Mouse (Mus musculus) midbrain, embryonic 14.5 days (tissue): ENCODE measurements around the gene Pawr. TPM values are rescaled to one million over a fixed set of nuclear protein-coding genes. Genes with fewer than 3 reads are reported as not detected.
A peak's percentile ranks its signal among the peaks of the same experiment; 100 is the strongest.
"Not testable (repeated sequence)": the region's sequence is repeated elsewhere in the genome, so short reads cannot be mapped to it uniquely, and the experiment has no call there.

ENCODE experiments used
- ATAC-seq: fragments of 200-750 bp; cut with Nextera tagmentation; 2 replicates; pipeline ENCODE4 v1.8.0; 2017; ENCODE audit warnings: moderate number of reproducible peaks, moderate library complexity; ENCODE audit not compliant: low FRiP score, low TSS enrichment
- DNase-seq: peaks from one replicate; pipeline ENCODE4 v3.0.0-alpha.2; 2015
- H3K27ac ChIP-seq: fragments of 300-500 bp; sonication (generic); replicated peaks from 2 replicates; pipeline ENCODE4 v1.5.1; 2014; ENCODE audit warnings: mild to moderate bottlenecking, low read depth, low read length, moderate library complexity
- H3K27me3 ChIP-seq: fragments of 300-500 bp; sonication (generic); 2 replicates; pipeline ENCODE4 v1.6.1; 2014; ENCODE audit warnings: low read length, control low read depth, mixed read lengths; ENCODE audit not compliant: control insufficient read depth, insufficient read depth
- H3K36me3 ChIP-seq: fragments of 300-500 bp; sonication (generic); 2 replicates; pipeline ENCODE4 v1.6.1; 2014; ENCODE audit warnings: low read length, control low read depth; ENCODE audit not compliant: control insufficient read depth, insufficient read depth
- H3K4me1 ChIP-seq: fragments of 300-500 bp; sonication (generic); 2 replicates; pipeline ENCODE4 v1.6.1; 2014; ENCODE audit warnings: mild to moderate bottlenecking, antibody characterized with exemption, low read length, control low read depth; ENCODE audit not compliant: control insufficient read depth, insufficient read depth
- H3K4me2 ChIP-seq: fragments of 300-500 bp; sonication (generic); 2 replicates; pipeline ENCODE4 v1.6.1; 2014; ENCODE audit warnings: mild to moderate bottlenecking, low read length, moderate library complexity
- H3K4me3 ChIP-seq: fragments of 300-500 bp; sonication (generic); replicated peaks from 2 replicates; pipeline ENCODE4 v1.5.1; 2014; ENCODE audit warnings: low read depth, low read length
- H3K9ac ChIP-seq: fragments of 300-500 bp; sonication (generic); replicated peaks from 2 replicates; pipeline ENCODE4 v1.6.1; 2014; ENCODE audit warnings: mild to moderate bottlenecking, low read length, moderate library complexity
- H3K9me3 ChIP-seq: fragments of 300-500 bp; sonication (generic); 2 replicates; pipeline ENCODE4 v1.6.1; 2016; ENCODE audit warnings: low read length, control low read depth, mixed read lengths; ENCODE audit not compliant: control insufficient read depth
- WGBS: fragments of 180-500 bp; shearing (Covaris S2); extraction: QIAGEN DNeasy Blood & Tissue Kit; methylation state at CpG from one replicate; pipeline ENCODE4 v1.1.7; 2014; 5-methylcytosine and 5-hydroxymethylcytosine counted together
- polyA plus RNA-seq: library from polyadenylated mRNA; unstranded; fragments of >200 nt; fragmentation: Nextera tagmentation; extraction: Ambion mirVana; gene quantifications from 2 replicates; pipeline ENCODE4 v1.2.1, GENCODE M21; 2014

Gene Pawr
- polyA plus RNA-seq, 1 experiment from 2014 or later, result 2.7 TPM

DNA sequence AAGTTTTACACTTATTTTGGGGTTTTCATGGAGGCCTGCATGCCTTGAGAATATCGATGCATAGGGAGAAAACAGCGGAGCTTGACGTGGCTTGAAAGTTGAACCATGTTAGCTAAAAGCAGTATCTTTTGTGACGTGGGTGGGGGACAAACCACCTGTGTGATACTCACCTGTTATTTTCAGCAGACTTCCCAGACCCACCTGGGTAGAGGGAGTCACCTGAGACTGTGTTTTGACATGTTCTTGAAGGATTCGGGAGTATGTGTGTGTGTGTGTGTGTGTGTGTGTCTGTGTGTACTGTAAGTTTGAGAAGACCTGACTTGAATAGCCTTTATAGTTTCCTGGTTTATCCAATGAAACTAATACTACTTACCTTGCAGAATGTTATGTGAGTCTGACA is 7.2 kb downstream of the Pawr start:
- Histone ChIP-seq H3K4me3 (no peak overlapping the region), H3K4me2 (no peak overlapping the region), H3K36me3 (no peaks in the 10 kb centered on the region), H3K4me1 (no peaks in the 10 kb centered on the region), H3K27me3 (no peaks in the 10 kb centered on the region), H3K27ac (no peak overlapping the region), H3K9me3 (no peaks in the 10 kb centered on the region), H3K9ac (no peak overlapping the region)
- no peak for ATAC-seq
- WGBS, result 85% methylated on average over 5 of the region's 5 CpGs
- no peak for DNase-seq

- no peak for DNase-seq
- Histone ChIP-seq H3K4me1 (no peaks in the 10 kb centered on the region), H3K4me3 (no peak overlapping the region), H3K9me3 (no peaks in the 10 kb centered on the region), H3K27ac (no peak overlapping the region), H3K27me3 (no peaks in the 10 kb centered on the region), H3K4me2 (no peak overlapping the region), H3K9ac (no peak overlapping the region), H3K36me3 (no peaks in the 10 kb centered on the region)
- ATAC-seq, result no peak
- 96% methylated on average over 4 of the region's 4 CpGs for WGBS
Measured at GRCm38 (mm10) chr10:108339872-108340271, 8.0 kb downstream of the Pawr start.

- Histone ChIP-seq H3K4me1 (no peaks in the 10 kb centered on the region), H3K9ac (no peak overlapping the region), H3K9me3 (0 out of 2 replicates have a peak, but pooled peaks cover 2% of the 10 kb centered on the region), H3K27ac (no peak overlapping the region), H3K4me2 (no peak overlapping the region), H3K27me3 (no peaks in the 10 kb centered on the region), H3K4me3 (no peak overlapping the region), H3K36me3 (no peaks in the 10 kb centered on the region)
- DNase-seq (no peak), ATAC-seq (no peak)
Measured at GRCm38 (mm10) chr10:108343734-108344133, 11.8 kb downstream of the Pawr start.

- Histone ChIP-seq H3K9ac (no peak overlapping the region), H3K4me3 (no peak overlapping the region), H3K36me3 (no peaks in the 10 kb centered on the region), H3K9me3 (0 out of 2 replicates have a peak, but pooled peaks cover 2% of the 10 kb centered on the region), H3K27me3 (no peaks in the 10 kb centered on the region), H3K4me1 (no peaks in the 10 kb centered on the region), H3K27ac (no peak overlapping the region), H3K4me2 (no peak overlapping the region)
- 95% methylated on average over 9 of the region's 9 CpGs for WGBS
- DNase-seq (no peak), ATAC-seq (no peak)
Measured at GRCm38 (mm10) chr10:108345123-108345522, 13.2 kb downstream of the Pawr start.

DNA sequence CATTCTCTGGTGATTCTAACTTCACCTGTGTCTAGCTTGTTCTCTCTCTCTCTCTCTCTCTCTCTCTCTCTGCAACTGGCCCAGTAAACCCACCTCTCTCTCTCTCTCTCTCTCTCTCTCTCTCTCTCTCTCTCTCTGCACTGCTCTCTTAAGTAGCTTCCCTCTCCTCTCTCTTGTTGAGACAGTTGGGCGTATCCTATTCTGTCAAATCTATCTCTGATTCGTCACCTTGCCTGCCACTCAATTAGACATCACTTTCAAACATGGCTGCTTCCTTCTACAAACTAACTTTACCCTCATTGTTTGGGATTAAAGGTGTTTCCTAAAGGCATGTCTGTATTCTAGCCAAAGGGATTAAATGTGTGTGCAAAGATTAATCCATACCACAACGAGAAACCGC is 14.4 kb downstream of the Pawr start:
- not testable (repeated sequence) for H3K27ac ChIP-seq, H3K36me3 ChIP-seq, H3K27me3 ChIP-seq, H3K4me3 ChIP-seq, H3K9ac ChIP-seq, H3K9me3 ChIP-seq, H3K4me1 ChIP-seq, ATAC-seq, H3K4me2 ChIP-seq, DNase-seq
- 95% methylated on average over 4 of the region's 4 CpGs for WGBS

GRCm38 (mm10) chr10:108350125-108351070 is 18.5 kb downstream of the Pawr start:
- no peaks in the 10 kb centered on the region for H3K36me3 ChIP-seq
- WGBS, result 91% methylated on average over 9 of the region's 9 CpGs
- H3K4me2 ChIP-seq, result no peak overlapping the region
- H3K4me1 ChIP-seq, result no peaks in the 10 kb centered on the region
- 0 out of 2 replicates have a peak, but pooled peaks cover 2% of the 10 kb centered on the region for H3K9me3 ChIP-seq
- ATAC-seq, result no peak
- no peaks in the 10 kb centered on the region for H3K27me3 ChIP-seq
- H3K4me3 ChIP-seq, result no peak overlapping the region
- no peak overlapping the region for H3K27ac ChIP-seq
- DNase-seq, result no peak
- no peak overlapping the region for H3K9ac ChIP-seq

- ATAC-seq (no peak), DNase-seq (no peak)
- Histone ChIP-seq H3K4me1 (no peaks in the 10 kb centered on the region), H3K36me3 (no peaks in the 10 kb centered on the region), H3K27ac (no peak overlapping the region), H3K27me3 (no peaks in the 10 kb centered on the region), H3K9me3 (no peaks in the 10 kb centered on the region), H3K9ac (no peak overlapping the region), H3K4me2 (no peak overlapping the region), H3K4me3 (no peak overlapping the region)
- 86% methylated on average over 10 of the region's 10 CpGs for WGBS
Measured at GRCm38 (mm10) chr10:108352944-108353343, 21.0 kb downstream of the Pawr start.

GRCm38 (mm10) chr10:108354726-108355391 is 22.9 kb downstream of the Pawr start:
- Histone ChIP-seq H3K36me3 (no peaks in the 10 kb centered on the region), H3K27ac (no peak overlapping the region), H3K27me3 (no peaks in the 10 kb centered on the region), H3K4me1 (no peaks in the 10 kb centered on the region), H3K9me3 (no peaks in the 10 kb centered on the region), H3K4me3 (no peak overlapping the region), H3K9ac (no peak overlapping the region), H3K4me2 (no peak overlapping the region)
- WGBS, result 21% methylated on average over 10 of the region's 10 CpGs
- no peak for ATAC-seq
- peak; percentile 48 for DNase-seq
